Mouse (Mus musculus) heart, embryonic 16.5 days (tissue): ENCODE results near the gene Ranbp17. TPM values are rescaled to one million over a fixed set of nuclear protein-coding genes. Genes with fewer than 3 reads are reported as not detected.

Experiments
- ATAC-seq: fragments of 200-750 bp; cut with Nextera tagmentation; replicated peaks from 2 replicates; pipeline ENCODE4 v1.8.0; 2017; ENCODE audit warnings: moderate number of reproducible peaks; ENCODE audit not compliant: insufficient read depth, low FRiP score; ENCODE audit errors: extremely low read depth
- H3K27ac ChIP-seq: fragments of 300-500 bp; sonication (generic); 2 replicates; pipeline ENCODE4 v1.5.1; 2014; ENCODE audit warnings: mild to moderate bottlenecking, low read length, control low read depth, moderate library complexity
- H3K27me3 ChIP-seq: fragments of 300-500 bp; sonication (generic); 2 replicates; pipeline ENCODE4 v1.6.1; 2014; ENCODE audit warnings: low read length, mixed read lengths; ENCODE audit not compliant: control insufficient read depth, insufficient read depth
- H3K36me3 ChIP-seq: fragments of 300-500 bp; sonication (generic); 2 replicates; pipeline ENCODE4 v1.6.1; 2014; ENCODE audit not compliant: control insufficient read depth, insufficient read depth
- H3K4me1 ChIP-seq: fragments of 300-500 bp; sonication (generic); 2 replicates; pipeline ENCODE4 v1.6.1; 2014; ENCODE audit warnings: low read length, mixed read lengths; ENCODE audit not compliant: control insufficient read depth, insufficient read depth
- H3K4me2 ChIP-seq: fragments of 300-500 bp; sonication (generic); 2 replicates; pipeline ENCODE4 v1.6.1; 2014; ENCODE audit warnings: low read depth, mild to moderate bottlenecking, control low read depth, low read length
- H3K4me3 ChIP-seq: fragments of 300-500 bp; sonication (generic); 2 replicates; pipeline ENCODE4 v1.5.1; 2014; ENCODE audit warnings: mild to moderate bottlenecking, control low read depth, low read length
- H3K9ac ChIP-seq: fragments of 300-500 bp; sonication (generic); 2 replicates; pipeline ENCODE4 v1.6.1; 2014; ENCODE audit warnings: low read length, control low read depth
- H3K9me3 ChIP-seq: fragments of 300-500 bp; sonication (generic); replicated peaks from 2 replicates; pipeline ENCODE4 v1.6.1; 2016; ENCODE audit warnings: low read length; ENCODE audit not compliant: control insufficient read depth
- WGBS: fragments of 180-500 bp; shearing (Covaris S2); extraction: QIAGEN DNeasy Blood & Tissue Kit; methylation state at CpG from one replicate; pipeline ENCODE4 v1.1.7; 2014; 5-methylcytosine and 5-hydroxymethylcytosine counted together
- polyA plus RNA-seq: library from polyadenylated mRNA; unstranded; fragments of >200 nt; fragmentation: Nextera tagmentation; extraction: Ambion mirVana; gene quantifications from 2 replicates; pipeline ENCODE4 v1.2.1, GENCODE M21; 2015

The Ranbp17 gene
- polyA plus RNA-seq, 1 experiment from 2014 or later: 3.1 TPM

- 3% methylated on average over 18 of the region's 18 CpGs for whole genome bisulfite sequencing
- Histone ChIP-seq H3K9me3 (no peaks in the 10 kb centered on the region), H3K9ac (no peak overlapping the region), H3K27ac (no peak overlapping the region), H3K27me3 (peaks cover 81% of the 10 kb centered on the region), H3K4me1 (peaks cover 11% of the 10 kb centered on the region), H3K36me3 (no peaks in the 10 kb centered on the region), H3K4me3 (no peak overlapping the region), H3K4me2 (no peak overlapping the region)
- ATAC-seq: no peak
Observed at GRCm38 (mm10) chr11:33204329-33204705, 309.2 kb downstream of the Ranbp17 start.

- Histone ChIP-seq H3K27me3 (peaks cover 88% of the 10 kb centered on the region), H3K9ac (no peak within 1 kb of the TSS), H3K4me2 (peak within 1 kb of the TSS; percentile 41), H3K9me3 (no peaks in the 10 kb centered on the region), H3K36me3 (no peaks in the 10 kb centered on the region), H3K27ac (no peak within 1 kb of the TSS), H3K4me1 (peaks cover 11% of the 10 kb centered on the region), H3K4me3 (peak within 1 kb of the TSS; percentile 24)
- ATAC-seq: no peak
- WGBS: under 1% methylated on average over 80 of the region's 81 CpGs
Observed at GRCm38 (mm10) chr11:33203383-33204328, 309.9 kb downstream of the Ranbp17 start, which contains the start of gene Tlx3. Tlx3 (minus strand) TSS chr11:33203589.

GRCm38 (mm10) chr11:33202972-33203371, 310.6 kb downstream of the Ranbp17 start:
- Histone ChIP-seq H3K27ac (no peak overlapping the region), H3K9ac (no peak overlapping the region), H3K4me1 (peaks cover 11% of the 10 kb centered on the region), H3K4me2 (peak overlapping the region; percentile 41; the same call in 1 of the 2 replicates), H3K27me3 (peaks cover 90% of the 10 kb centered on the region), H3K9me3 (no peaks in the 10 kb centered on the region), H3K4me3 (peak overlapping the region; percentile 24), H3K36me3 (no peaks in the 10 kb centered on the region)
- no peak for ATAC-seq
- 1% methylated on average over 47 of the region's 47 CpGs for WGBS

GRCm38 (mm10) chr11:33202296-33202695, 311.2 kb downstream of the Ranbp17 start:
- H3K27ac ChIP-seq: no peak overlapping the region
- no peaks in the 10 kb centered on the region for H3K36me3 ChIP-seq
- H3K27me3 ChIP-seq: peaks cover 90% of the 10 kb centered on the region
- peaks cover 5% of the 10 kb centered on the region; the same call in 1 of the 2 replicates for H3K9me3 ChIP-seq
- no peak overlapping the region for H3K4me3 ChIP-seq
- no peak overlapping the region for H3K9ac ChIP-seq
- no peak for ATAC-seq
- no peak overlapping the region for H3K4me2 ChIP-seq
- WGBS: under 1% methylated on average over 37 of the region's 37 CpGs
- H3K4me1 ChIP-seq: peaks cover 11% of the 10 kb centered on the region

- H3K9ac ChIP-seq: no peak overlapping the region
- H3K27me3 ChIP-seq: peaks cover 91% of the 10 kb centered on the region
- 2% methylated on average over 19 of the region's 19 CpGs for WGBS
- peak overlapping the region; percentile 38 for H3K4me2 ChIP-seq
- H3K4me1 ChIP-seq: peaks cover 11% of the 10 kb centered on the region
- H3K4me3 ChIP-seq: peak overlapping the region; percentile 29
- no peak for ATAC-seq
- peaks cover 7% of the 10 kb centered on the region; the same call in 1 of the 2 replicates for H3K9me3 ChIP-seq
- H3K27ac ChIP-seq: no peak overlapping the region
- H3K36me3 ChIP-seq: no peaks in the 10 kb centered on the region
Observed at GRCm38 (mm10) chr11:33201626-33202010, 311.9 kb downstream of the Ranbp17 start.

GRCm38 (mm10) chr11:33200764-33201625, 312.6 kb downstream of the Ranbp17 start:
- Histone ChIP-seq H3K4me2 (peak overlapping the region; percentile 38), H3K4me3 (peak overlapping the region; percentile 29), H3K4me1 (peaks cover 11% of the 10 kb centered on the region), H3K27me3 (peaks cover 91% of the 10 kb centered on the region), H3K27ac (no peak overlapping the region), H3K36me3 (no peaks in the 10 kb centered on the region), H3K9ac (no peak overlapping the region), H3K9me3 (peaks cover 7% of the 10 kb centered on the region; the same call in 1 of the 2 replicates)
- WGBS: 1% methylated on average over 69 of the region's 76 CpGs
- ATAC-seq: 0 out of 2 replicates have a peak, but pooled peaks have one; percentile 29

- Histone ChIP-seq H3K4me3 (peak overlapping the region; percentile 29), H3K36me3 (no peaks in the 10 kb centered on the region), H3K27me3 (peaks cover 91% of the 10 kb centered on the region), H3K4me2 (peak overlapping the region; percentile 38), H3K9ac (no peak overlapping the region), H3K9me3 (peaks cover 7% of the 10 kb centered on the region; the same call in 1 of the 2 replicates), H3K27ac (no peak overlapping the region), H3K4me1 (peaks cover 11% of the 10 kb centered on the region)
- WGBS: under 1% methylated on average over 45 of the region's 45 CpGs
- ATAC-seq: no peak
Observed at GRCm38 (mm10) chr11:33199906-33200763, 313.4 kb downstream of the Ranbp17 start.

- Histone ChIP-seq H3K9me3 (peaks cover 7% of the 10 kb centered on the region; the same call in 1 of the 2 replicates), H3K4me3 (no peak overlapping the region), H3K4me2 (no peak overlapping the region), H3K9ac (no peak overlapping the region), H3K4me1 (peaks cover 11% of the 10 kb centered on the region), H3K27me3 (peaks cover 88% of the 10 kb centered on the region), H3K27ac (no peak overlapping the region), H3K36me3 (no peaks in the 10 kb centered on the region)
- no peak for ATAC-seq
- WGBS: 4% methylated on average over 15 of the region's 15 CpGs
Observed at GRCm38 (mm10) chr11:33199117-33199514, 314.4 kb downstream of the Ranbp17 start.
